Mouse (Mus musculus): ENCODE measurements around the gene Sema7a. TPM values are rescaled to one million over a fixed set of nuclear protein-coding genes. Genes with fewer than 3 reads are reported as not detected.

Gene Sema7a
- polyA plus RNA-seq, 1 experiment from 2014 or later: 0.44 TPM

GRCm38 (mm10) chr9:57995282-57995681 is 55.4 kb downstream of the Sema7a start:
- Histone ChIP-seq H3K27ac (no peak overlapping the region), H3K9ac (no peak overlapping the region), H3K4me2 (no peak overlapping the region), H3K27me3 (peaks cover 24% of the 10 kb centered on the region), H3K4me3 (no peak overlapping the region), H3K36me3 (no peaks in the 10 kb centered on the region), H3K4me1 (peaks cover 31% of the 10 kb centered on the region), H3K9me3 (no peaks in the 10 kb centered on the region)
- 37% methylated on average over 4 of the region's 4 CpGs for WGBS
- no peak for ATAC-seq (ENCODE audit: insufficient number of reproducible peaks, low FRiP score, low TSS enrichment, low read depth)

GRCm38 (mm10) chr9:57997511-57998031 is 57.7 kb downstream of the Sema7a start:
- no peak for ATAC-seq (ENCODE audit: insufficient number of reproducible peaks, low FRiP score, low TSS enrichment, low read depth)
- 20% methylated on average over 13 of the region's 13 CpGs for WGBS

GRCm38 (mm10) chr9:57998032-57998659 is 58.2 kb downstream of the Sema7a start:
- H3K27ac ChIP-seq: no peak overlapping the region
- H3K4me1 ChIP-seq: peaks cover 26% of the 10 kb centered on the region
- H3K36me3 ChIP-seq: no peaks in the 10 kb centered on the region
- no peak for ATAC-seq (ENCODE audit: insufficient number of reproducible peaks, low FRiP score, low TSS enrichment, low read depth)
- H3K9me3 ChIP-seq: no peaks in the 10 kb centered on the region
- H3K27me3 ChIP-seq: peaks cover 30% of the 10 kb centered on the region
- peak overlapping the region; percentile 39 for H3K4me2 ChIP-seq
- no peak overlapping the region for H3K4me3 ChIP-seq
- H3K9ac ChIP-seq: no peak overlapping the region
- WGBS: under 1% methylated on average over 20 of the region's 20 CpGs

More at GRCm38 (mm10) chr9:57997511-57998031, 57.7 kb downstream of the Sema7a start:
- H3K36me3 ChIP-seq: no peaks in the 10 kb centered on the region
- H3K9ac ChIP-seq: no peak overlapping the region
- H3K4me1 ChIP-seq: peaks cover 31% of the 10 kb centered on the region
- H3K27ac ChIP-seq: no peak overlapping the region
- no peak overlapping the region for H3K4me3 ChIP-seq
- H3K27me3 ChIP-seq: peaks cover 30% of the 10 kb centered on the region
- no peaks in the 10 kb centered on the region for H3K9me3 ChIP-seq
- H3K4me2 ChIP-seq: peak overlapping the region; percentile 39

GRCm38 (mm10) chr9:57998685-57999084 is 58.8 kb downstream of the Sema7a start:
- WGBS: 40% methylated on average over 2 of the region's 2 CpGs
- Histone ChIP-seq H3K36me3 (no peaks in the 10 kb centered on the region), H3K9me3 (no peaks in the 10 kb centered on the region), H3K4me3 (no peak overlapping the region), H3K4me1 (peaks cover 20% of the 10 kb centered on the region), H3K27ac (no peak overlapping the region), H3K4me2 (no peak overlapping the region), H3K27me3 (peaks cover 30% of the 10 kb centered on the region), H3K9ac (no peak overlapping the region)
- ATAC-seq (ENCODE audit: insufficient number of reproducible peaks, low FRiP score, low TSS enrichment, low read depth): no peak

- Histone ChIP-seq H3K36me3 (no peaks in the 10 kb centered on the region), H3K9ac (no peak overlapping the region), H3K4me1 (peaks cover 17% of the 10 kb centered on the region), H3K4me2 (no peak overlapping the region), H3K4me3 (no peak overlapping the region), H3K27ac (no peak overlapping the region), H3K27me3 (peaks cover 30% of the 10 kb centered on the region), H3K9me3 (no peaks in the 10 kb centered on the region)
- WGBS: 45% methylated on average over 2 of the region's 2 CpGs
- 0 out of 2 replicates have a peak, but pooled peaks have one; percentile 31 for ATAC-seq (ENCODE audit: insufficient number of reproducible peaks, low FRiP score, low TSS enrichment, low read depth)
Measured at GRCm38 (mm10) chr9:57999676-58000075, 59.8 kb downstream of the Sema7a start.

- Histone ChIP-seq H3K27ac (no peak overlapping the region), H3K27me3 (peaks cover 5% of the 10 kb centered on the region; the same call in 1 of the 2 replicates), H3K4me3 (no peak overlapping the region), H3K36me3 (no peaks in the 10 kb centered on the region), H3K9me3 (no peaks in the 10 kb centered on the region), H3K4me2 (no peak overlapping the region), H3K4me1 (peaks cover 8% of the 10 kb centered on the region; the same call in 1 of the 2 replicates), H3K9ac (no peak overlapping the region)
- no peak for ATAC-seq (ENCODE audit: insufficient number of reproducible peaks, low FRiP score, low TSS enrichment, low read depth)
- 16% methylated on average over 2 of the region's 2 CpGs for WGBS
Measured at GRCm38 (mm10) chr9:58003272-58003671, 63.4 kb downstream of the Sema7a start.

GRCm38 (mm10) chr9:58005753-58006461 is 66.0 kb downstream of the Sema7a start, which contains the start of gene Cyp11a1:
Cyp11a1 (plus strand) TSS chr9:58006411.
- H3K27me3 ChIP-seq: peaks cover 5% of the 10 kb centered on the region; the same call in 1 of the 2 replicates
- H3K9ac ChIP-seq: no peak within 1 kb of the TSS
- WGBS: 83% methylated on average over 16 of the region's 16 CpGs
- H3K4me2 ChIP-seq: no peak within 1 kb of the TSS
- H3K27ac ChIP-seq: no peak within 1 kb of the TSS
- H3K36me3 ChIP-seq: no peaks in the 10 kb centered on the region
- no peak within 1 kb of the TSS for H3K4me3 ChIP-seq
- H3K9me3 ChIP-seq: no peaks in the 10 kb centered on the region
- no peaks in the 10 kb centered on the region for H3K4me1 ChIP-seq
- ATAC-seq (ENCODE audit: insufficient number of reproducible peaks, low FRiP score, low TSS enrichment, low read depth): no peak

GRCm38 (mm10) chr9:58008336-58009014 is 68.6 kb downstream of the Sema7a start:
- Histone ChIP-seq H3K4me3 (no peak overlapping the region), H3K36me3 (no peaks in the 10 kb centered on the region), H3K27me3 (no peaks in the 10 kb centered on the region), H3K9ac (no peak overlapping the region), H3K9me3 (no peaks in the 10 kb centered on the region), H3K4me2 (no peak overlapping the region), H3K4me1 (no peaks in the 10 kb centered on the region), H3K27ac (no peak overlapping the region)
- ATAC-seq (ENCODE audit: insufficient number of reproducible peaks, low FRiP score, low TSS enrichment, low read depth): 0 out of 2 replicates have a peak, but pooled peaks have one; percentile 33
- 68% methylated on average over 12 of the region's 12 CpGs for WGBS

- ATAC-seq (ENCODE audit: insufficient number of reproducible peaks, low FRiP score, low TSS enrichment, low read depth): peak; percentile 68
- H3K9ac ChIP-seq: no peak overlapping the region
- H3K4me2 ChIP-seq: no peak overlapping the region
- no peaks in the 10 kb centered on the region for H3K4me1 ChIP-seq
- no peaks in the 10 kb centered on the region for H3K9me3 ChIP-seq
- no peaks in the 10 kb centered on the region for H3K36me3 ChIP-seq
- no peak overlapping the region for H3K4me3 ChIP-seq
- no peak overlapping the region for H3K27ac ChIP-seq
- H3K27me3 ChIP-seq: no peaks in the 10 kb centered on the region
- 6% methylated on average over 6 of the region's 6 CpGs for WGBS
Measured at GRCm38 (mm10) chr9:58009015-58009362, 69.1 kb downstream of the Sema7a start.

- ATAC-seq (ENCODE audit: insufficient number of reproducible peaks, low FRiP score, low TSS enrichment, low read depth): no peak
- no peak overlapping the region for H3K4me3 ChIP-seq
- H3K27me3 ChIP-seq: no peaks in the 10 kb centered on the region
- H3K9ac ChIP-seq: no peak overlapping the region
- H3K27ac ChIP-seq: no peak overlapping the region
- no peaks in the 10 kb centered on the region for H3K9me3 ChIP-seq
- 57% methylated on average over 3 of the region's 3 CpGs for WGBS
- H3K4me1 ChIP-seq: no peaks in the 10 kb centered on the region
- no peaks in the 10 kb centered on the region for H3K36me3 ChIP-seq
- no peak overlapping the region for H3K4me2 ChIP-seq
Measured at GRCm38 (mm10) chr9:58009588-58009987, 69.7 kb downstream of the Sema7a start.

GRCm38 (mm10) chr9:58011027-58011426 is 71.1 kb downstream of the Sema7a start:
- WGBS: 31% methylated on average over 7 of the region's 7 CpGs
- Histone ChIP-seq H3K4me3 (no peak overlapping the region), H3K36me3 (no peaks in the 10 kb centered on the region), H3K4me2 (no peak overlapping the region), H3K4me1 (no peaks in the 10 kb centered on the region), H3K9me3 (no peaks in the 10 kb centered on the region), H3K27ac (no peak overlapping the region), H3K9ac (no peak overlapping the region), H3K27me3 (no peaks in the 10 kb centered on the region)
- no peak for ATAC-seq (ENCODE audit: insufficient number of reproducible peaks, low FRiP score, low TSS enrichment, low read depth)

- Histone ChIP-seq H3K9me3 (no peaks in the 10 kb centered on the region), H3K27ac (no peak overlapping the region), H3K36me3 (no peaks in the 10 kb centered on the region), H3K4me1 (no peaks in the 10 kb centered on the region), H3K4me3 (no peak overlapping the region), H3K4me2 (no peak overlapping the region), H3K9ac (no peak overlapping the region), H3K27me3 (no peaks in the 10 kb centered on the region)
- WGBS: 70% methylated on average over 8 of the region's 8 CpGs
- ATAC-seq (ENCODE audit: insufficient number of reproducible peaks, low FRiP score, low TSS enrichment, low read depth): no peak
Measured at GRCm38 (mm10) chr9:58011552-58011951, 71.6 kb downstream of the Sema7a start.
